Mouse (Mus musculus): ENCODE results near the gene Mon1b.

DNA sequence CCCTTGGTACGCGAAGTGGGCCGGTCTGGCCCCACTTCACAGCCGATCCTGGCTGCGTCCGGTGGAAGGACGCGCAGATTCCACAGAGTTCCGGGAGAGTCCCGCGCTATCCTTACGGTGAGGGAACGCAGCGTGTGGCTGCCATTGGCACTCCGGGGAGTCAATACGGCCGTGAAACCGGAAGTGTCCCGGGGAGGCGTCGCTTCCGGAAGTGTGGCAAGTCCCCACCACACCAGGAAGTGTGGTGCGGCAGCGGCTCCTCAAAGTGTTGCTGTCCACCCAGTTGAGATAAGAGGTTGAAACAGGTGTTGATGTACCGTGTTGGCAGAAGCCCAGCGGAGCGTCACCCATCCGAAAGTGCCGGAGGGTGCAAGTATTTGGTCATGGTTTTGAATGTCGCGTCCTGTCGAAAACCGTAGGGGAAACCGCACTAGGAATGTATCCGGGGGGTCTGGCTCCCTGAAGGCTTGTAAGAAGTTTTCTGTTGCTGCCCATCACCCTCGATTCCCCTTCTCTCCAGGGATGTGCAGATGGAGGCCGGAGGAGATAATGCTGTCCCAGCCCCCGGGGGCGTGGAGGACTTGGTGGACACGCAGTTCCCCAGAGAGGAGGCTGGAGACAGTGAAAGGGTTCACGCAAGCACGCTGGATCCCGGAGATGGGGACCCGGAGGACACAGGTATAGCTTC is 349 bp downstream of the Mon1b start:
- TF ChIP-seq CTCF (IDR thresholded peaks at IDR 0.05; ENCODE audit: low read depth, low read length) (no peak), POLR2A (IDR thresholded peaks at IDR 0.05; ENCODE audit: insufficient read depth, low read length) (no peak)
